Mouse (Mus musculus) neural tube, embryonic 11.5 days (tissue): Measurements from ENCODE around the gene Lamtor2. TPM values are rescaled to one million over a fixed set of nuclear protein-coding genes. Genes with fewer than 3 reads are reported as not detected.

ENCODE experiments used
- ATAC-seq: fragments of 200-750 bp; cut with Nextera tagmentation; 2 replicates; pipeline ENCODE4 v1.8.0; 2017; ENCODE audit warnings: moderate number of reproducible peaks, mild to moderate bottlenecking, moderate TSS enrichment, moderate library complexity; ENCODE audit not compliant: insufficient read depth, low FRiP score, low TSS enrichment
- DNase-seq: peaks from one replicate; pipeline ENCODE4 v3.0.0-alpha.2; 2015; ENCODE audit warnings: low spot score
- H3K27ac ChIP-seq: fragments of 300-500 bp; sonication (generic); 2 replicates; pipeline ENCODE4 v1.5.1; 2014; ENCODE audit warnings: low read depth, mild to moderate bottlenecking, low read length
- H3K27me3 ChIP-seq: fragments of 300-500 bp; sonication (generic); 2 replicates; pipeline ENCODE4 v1.6.1; 2014; ENCODE audit warnings: mild to moderate bottlenecking, low read length, mixed read lengths; ENCODE audit not compliant: control insufficient read depth, insufficient read depth
- H3K36me3 ChIP-seq: fragments of 300-500 bp; sonication (generic); 2 replicates; pipeline ENCODE4 v1.6.1; 2014; ENCODE audit warnings: mild to moderate bottlenecking, low read length, moderate library complexity, mixed read lengths; ENCODE audit not compliant: control insufficient read depth, insufficient read depth
- H3K4me1 ChIP-seq: fragments of 300-500 bp; sonication (generic); 2 replicates; pipeline ENCODE4 v1.6.1; 2014; ENCODE audit warnings: low read length, mixed read lengths; ENCODE audit not compliant: control insufficient read depth, insufficient read depth
- H3K4me2 ChIP-seq: fragments of 300-500 bp; sonication (generic); 2 replicates; pipeline ENCODE4 v1.6.1; 2014; ENCODE audit warnings: low read depth, mild to moderate bottlenecking, moderate library complexity
- H3K4me3 ChIP-seq: fragments of 300-500 bp; sonication (generic); 2 replicates; pipeline ENCODE4 v1.5.1; 2014; ENCODE audit warnings: low read depth, low read length
- H3K9ac ChIP-seq: fragments of 300-500 bp; sonication (generic); 2 replicates; pipeline ENCODE4 v1.6.1; 2014; ENCODE audit warnings: mild to moderate bottlenecking, low read length
- H3K9me3 ChIP-seq: fragments of 300-500 bp; sonication (generic); 2 replicates; pipeline ENCODE4 v1.6.1; 2016; ENCODE audit warnings: low read length; ENCODE audit not compliant: control insufficient read depth
- WGBS: fragments of 180-500 bp; shearing (Covaris S2); extraction: QIAGEN DNeasy Blood & Tissue Kit; methylation state at CpG from one replicate; pipeline ENCODE4 v1.1.7; 2014; 5-methylcytosine and 5-hydroxymethylcytosine counted together
- polyA plus RNA-seq: library from polyadenylated mRNA; unstranded; fragments of >200 nt; fragmentation: Nextera tagmentation; extraction: Ambion mirVana; gene quantifications from 2 replicates; pipeline ENCODE4 v1.2.1, GENCODE M21; 2014

The Lamtor2 gene
- polyA plus RNA-seq, 1 experiment from 2014 or later, result 98.4 TPM

GRCm38 (mm10) chr3:88509692-88510420 is 43.0 kb downstream of the Lamtor2 start, which contains the start of gene Lmna:
Lmna (minus strand) TSS chr3:88509956.
- H3K4me3 ChIP-seq, result peak within 1 kb of the TSS; percentile 18
- H3K4me1 ChIP-seq, result peaks cover 7% of the 10 kb centered on the region
- ATAC-seq (peak; percentile 97), DNase-seq (peak; percentile 92)
- no peaks in the 10 kb centered on the region for H3K27me3 ChIP-seq
- WGBS, result 3% methylated on average over 31 of the region's 31 CpGs
- no peaks in the 10 kb centered on the region for H3K9me3 ChIP-seq
- H3K9ac ChIP-seq, result peak within 1 kb of the TSS; percentile 56
- peak within 1 kb of the TSS; percentile 36 for H3K4me2 ChIP-seq
- H3K36me3 ChIP-seq, result no peaks in the 10 kb centered on the region
- H3K27ac ChIP-seq, result peak within 1 kb of the TSS; percentile 64

DNA sequence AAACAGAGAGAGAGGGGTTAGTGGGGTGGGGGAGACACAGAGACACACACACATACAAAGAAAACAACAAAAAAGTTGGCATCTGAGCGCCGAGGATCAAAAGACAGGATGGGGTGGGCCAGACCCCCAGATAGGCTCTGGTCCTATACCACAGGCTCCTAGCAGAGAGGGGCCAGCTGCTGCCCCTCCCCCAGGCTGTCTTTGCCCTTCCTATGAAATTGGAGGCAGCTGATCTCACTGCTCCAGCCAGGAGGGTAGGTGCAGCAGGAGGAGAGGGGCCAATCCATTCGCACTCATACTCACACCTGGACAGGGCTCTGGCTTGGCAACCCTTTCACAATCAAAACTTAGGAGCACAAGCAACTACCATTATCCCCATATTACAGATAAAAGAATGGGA is 43.6 kb downstream of the Lamtor2 start:
- WGBS, result 87% methylated on average over 3 of the region's 3 CpGs
- Histone ChIP-seq H3K4me2 (peak overlapping the region; percentile 36), H3K27me3 (no peaks in the 10 kb centered on the region), H3K4me3 (peak overlapping the region; percentile 18), H3K4me1 (peaks cover 7% of the 10 kb centered on the region), H3K27ac (peak overlapping the region; percentile 64), H3K9ac (no peak overlapping the region; the same call in 1 of the 2 replicates), H3K9me3 (no peaks in the 10 kb centered on the region), H3K36me3 (no peaks in the 10 kb centered on the region)
- ATAC-seq (no peak), DNase-seq (no peak)

GRCm38 (mm10) chr3:88505765-88506164 is 47.1 kb downstream of the Lamtor2 start:
- no peak for ATAC-seq

DNA sequence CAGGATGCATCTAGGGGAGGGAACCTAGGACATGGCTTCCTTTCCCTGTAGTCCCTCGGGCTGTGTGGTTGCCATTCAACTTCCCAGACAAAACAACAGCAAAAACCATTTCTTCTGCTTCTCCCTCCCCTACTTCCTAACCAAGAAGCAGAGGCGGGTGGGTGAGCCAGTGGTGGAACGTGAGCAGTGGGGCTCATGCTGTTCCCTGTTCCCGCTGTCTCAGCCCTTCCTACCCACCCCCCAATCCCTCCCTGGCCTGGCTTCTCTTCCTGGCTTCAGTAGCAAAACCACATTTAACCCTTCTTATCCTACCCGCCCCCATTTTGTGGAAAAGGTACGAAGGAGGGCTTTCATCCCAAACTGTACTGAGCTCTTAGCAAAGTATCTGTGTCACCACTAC is 47.8 kb downstream of the Lamtor2 start:
- no peaks in the 10 kb centered on the region for H3K36me3 ChIP-seq
- ATAC-seq (no peak), DNase-seq (no peak)
- H3K4me3 ChIP-seq, result no peak overlapping the region
- H3K9me3 ChIP-seq, result no peaks in the 10 kb centered on the region
- 78% methylated on average over 6 of the region's 6 CpGs for WGBS
- H3K27me3 ChIP-seq, result peaks cover 20% of the 10 kb centered on the region
- H3K4me2 ChIP-seq, result no peak overlapping the region
- no peak overlapping the region for H3K9ac ChIP-seq
- no peak overlapping the region for H3K27ac ChIP-seq
- peaks cover 7% of the 10 kb centered on the region for H3K4me1 ChIP-seq

More at GRCm38 (mm10) chr3:88505765-88506164, 47.1 kb downstream of the Lamtor2 start:
- Histone ChIP-seq H3K36me3 (no peaks in the 10 kb centered on the region), H3K27me3 (peaks cover 19% of the 10 kb centered on the region), H3K9ac (no peak overlapping the region), H3K27ac (no peak overlapping the region), H3K4me3 (no peak overlapping the region), H3K4me2 (no peak overlapping the region), H3K4me1 (peaks cover 7% of the 10 kb centered on the region), H3K9me3 (no peaks in the 10 kb centered on the region)
- 45% methylated on average over 7 of the region's 7 CpGs for WGBS
- DNase-seq, result no peak

- Histone ChIP-seq H3K4me2 (no peak overlapping the region), H3K4me3 (no peak overlapping the region), H3K27ac (no peak overlapping the region), H3K9ac (no peak overlapping the region), H3K27me3 (peaks cover 20% of the 10 kb centered on the region), H3K36me3 (no peaks in the 10 kb centered on the region), H3K9me3 (no peaks in the 10 kb centered on the region), H3K4me1 (no peaks in the 10 kb centered on the region; the same call in 1 of the 2 replicates)
- WGBS, result 45% methylated on average over 8 of the region's 8 CpGs
- ATAC-seq (no peak), DNase-seq (no peak)
These were observed 48.8 kb downstream of the Lamtor2 start for GRCm38 (mm10) chr3:88503881-88504746.

DNA sequence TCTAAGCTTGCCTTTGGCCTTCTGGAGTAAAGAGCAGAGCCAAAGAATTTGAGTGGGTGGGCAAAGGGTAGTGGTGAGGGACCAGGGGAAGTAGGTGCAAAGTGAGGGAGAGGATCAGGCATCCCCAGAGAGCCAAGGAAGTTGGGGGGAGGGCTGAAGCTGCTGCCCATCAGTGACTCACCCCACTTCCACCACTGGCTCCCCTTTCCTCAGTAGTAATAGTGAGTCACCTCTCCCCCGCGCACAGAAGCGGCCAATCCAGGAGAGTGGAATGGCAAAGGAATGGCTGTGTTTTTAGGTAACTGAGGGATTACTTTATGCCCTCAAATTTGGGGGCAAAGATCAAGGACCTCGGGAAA is 49.4 kb downstream of the Lamtor2 start:
- ATAC-seq (0 out of 2 replicates have a peak, but pooled peaks have one; percentile 32), DNase-seq (no peak)
- Histone ChIP-seq H3K27ac (no peak overlapping the region), H3K9ac (no peak overlapping the region), H3K36me3 (no peaks in the 10 kb centered on the region), H3K4me2 (no peak overlapping the region), H3K4me1 (no peaks in the 10 kb centered on the region), H3K27me3 (peaks cover 20% of the 10 kb centered on the region), H3K4me3 (no peak overlapping the region), H3K9me3 (no peaks in the 10 kb centered on the region)
- WGBS, result 17% methylated on average over 4 of the region's 4 CpGs

DNA sequence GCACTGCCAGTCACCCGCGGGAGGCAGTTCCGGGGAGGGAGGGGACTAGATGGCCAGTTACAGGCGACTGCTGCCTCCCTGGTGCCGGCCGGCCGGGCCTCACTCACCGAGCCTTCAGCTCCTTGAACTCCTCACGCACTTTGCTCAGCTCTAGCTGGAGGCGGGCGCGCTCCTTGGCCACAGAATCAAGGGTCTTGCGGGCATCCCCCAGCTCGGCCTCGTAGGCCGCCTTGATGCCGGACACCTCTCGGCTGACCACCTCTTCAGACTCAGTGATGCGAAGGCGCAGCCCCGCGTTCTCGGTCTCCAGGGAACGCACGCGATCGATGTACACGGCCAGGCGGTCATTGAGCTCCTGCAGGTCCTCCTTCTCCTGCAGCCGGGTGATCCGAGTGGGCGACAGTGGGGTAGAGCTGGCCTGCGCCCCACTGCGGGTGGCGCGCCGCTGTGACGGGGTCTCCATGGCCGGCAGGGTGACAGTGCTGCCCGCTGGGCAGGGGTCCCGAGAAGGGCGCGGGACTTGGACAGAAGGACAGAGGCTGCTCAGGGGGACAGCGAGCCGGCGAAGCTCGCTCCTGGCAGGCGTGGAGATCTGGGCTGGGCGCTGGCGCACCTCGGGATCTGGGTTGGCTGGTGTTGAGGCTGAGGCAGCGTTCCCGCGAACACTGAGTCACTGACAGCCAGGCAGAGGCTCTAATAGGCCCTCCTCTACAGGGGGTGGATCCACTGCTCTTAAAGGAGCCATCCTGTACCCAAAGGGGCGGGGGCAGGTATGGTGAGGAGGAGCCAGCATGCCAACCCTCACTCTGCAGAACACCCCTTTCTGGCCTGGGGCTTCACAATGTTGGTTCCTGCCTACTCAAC is 50.0 kb downstream of the Lamtor2 start:
- H3K4me3 ChIP-seq, result peak overlapping the region; percentile 45
- H3K4me1 ChIP-seq, result no peaks in the 10 kb centered on the region
- H3K27me3 ChIP-seq, result peaks cover 20% of the 10 kb centered on the region
- no peaks in the 10 kb centered on the region for H3K9me3 ChIP-seq
- peak overlapping the region; percentile 57 for H3K9ac ChIP-seq
- H3K36me3 ChIP-seq, result no peaks in the 10 kb centered on the region
- under 1% methylated on average over 54 of the region's 55 CpGs for WGBS
- ATAC-seq (peak; percentile 61), DNase-seq (peak; percentile 67)
- peak overlapping the region; percentile 87 for H3K4me2 ChIP-seq
- H3K27ac ChIP-seq, result no peak overlapping the region

GRCm38 (mm10) chr3:88502031-88502571 is 50.8 kb downstream of the Lamtor2 start:
- peak overlapping the region; percentile 45; the same call in 1 of the 2 replicates for H3K4me3 ChIP-seq
- peak overlapping the region; percentile 87 for H3K4me2 ChIP-seq
- no peak overlapping the region for H3K9ac ChIP-seq
- DNase-seq (no peak), ATAC-seq (no peak)
- no peaks in the 10 kb centered on the region for H3K4me1 ChIP-seq
- no peaks in the 10 kb centered on the region for H3K36me3 ChIP-seq
- peaks cover 20% of the 10 kb centered on the region for H3K27me3 ChIP-seq
- H3K9me3 ChIP-seq, result no peaks in the 10 kb centered on the region
- WGBS, result 12% methylated on average over 11 of the region's 11 CpGs
- H3K27ac ChIP-seq, result no peak overlapping the region
